Mouse (Mus musculus): ENCODE measurements around the gene Mea1. TPM values are rescaled to one million over a fixed set of nuclear protein-coding genes. Genes with fewer than 3 reads are reported as not detected.

The Mea1 gene
- polyA plus RNA-seq, 1 experiment = 13.9 TPM

DNA sequence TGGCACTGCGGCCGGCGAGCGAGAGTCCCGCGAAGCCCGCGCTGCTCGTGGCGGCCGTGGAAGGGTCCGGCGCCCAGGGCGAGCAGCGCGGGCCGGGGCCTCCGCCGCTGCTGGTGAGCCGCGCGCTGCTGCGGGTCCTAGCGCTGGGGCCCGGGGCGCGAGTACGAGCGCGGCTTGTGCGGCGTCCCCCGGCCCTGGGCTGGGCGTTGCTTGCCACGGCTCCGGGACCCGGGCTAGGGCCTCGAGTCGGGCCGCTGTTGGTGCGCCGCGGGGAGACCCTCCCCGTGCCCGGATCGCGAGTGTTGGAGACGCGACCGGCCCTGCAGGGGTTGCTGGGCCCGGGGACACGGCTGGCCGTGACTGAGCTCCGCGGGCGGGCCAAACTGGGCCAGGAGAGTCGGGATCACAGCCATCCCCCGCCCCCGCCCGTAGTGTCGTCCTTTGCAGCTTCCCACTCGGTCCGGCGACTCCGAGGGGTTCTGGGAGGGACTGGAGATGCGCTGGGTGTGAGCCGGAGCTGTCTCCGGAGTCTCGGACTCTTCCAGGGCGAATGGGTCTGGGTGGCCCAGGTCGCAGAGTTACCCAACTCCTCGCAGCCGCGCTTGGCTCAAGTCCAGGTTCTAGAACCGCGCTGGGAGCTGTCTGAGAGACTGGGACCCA is 33.1 kb downstream of the Mea1 start:
- H3K9me3 ChIP-seq (ENCODE audit: control insufficient read depth, low read length) = peaks cover 2% of the 10 kb centered on the region; the same call in 1 of the 2 replicates
- H3K4me3 ChIP-seq (replicated peaks) = peak overlapping the region; percentile 99
- peaks cover 32% of the 10 kb centered on the region for H3K36me3 ChIP-seq (ENCODE audit: control insufficient read depth)
- peaks cover 34% of the 10 kb centered on the region for H3K4me1 ChIP-seq (ENCODE audit: control insufficient read depth)
- no peak for TF ChIP-seq TAL1 (IDR thresholded peaks at IDR 0.05; ENCODE audit: low read length)
- TF ChIP-seq GATA1 (IDR thresholded peaks at IDR 0.05; ENCODE audit: low read length) = no peak
- H3K27me3 ChIP-seq (ENCODE audit: control insufficient read depth) = peaks cover 2% of the 10 kb centered on the region; the same call in 1 of the 2 replicates

- Histone ChIP-seq H3K4me1 (ENCODE audit: control insufficient read depth) (peaks cover 34% of the 10 kb centered on the region), H3K4me3 (replicated peaks) (peak overlapping the region; percentile 99), H3K36me3 (ENCODE audit: control insufficient read depth) (peaks cover 36% of the 10 kb centered on the region), H3K9me3 (ENCODE audit: control insufficient read depth, low read length) (peaks cover 2% of the 10 kb centered on the region; the same call in 1 of the 2 replicates), H3K27me3 (ENCODE audit: control insufficient read depth) (no peaks in the 10 kb centered on the region)
- TF ChIP-seq TAL1 (IDR thresholded peaks at IDR 0.05; ENCODE audit: low read length) = no peak
- no peak for TF ChIP-seq GATA1 (IDR thresholded peaks at IDR 0.05; ENCODE audit: low read length)
Observed at GRCm38 (mm10) chr17:46712442-46712841, 33.8 kb downstream of the Mea1 start.

GRCm38 (mm10) chr17:46713849-46714248 is 35.3 kb downstream of the Mea1 start:
- Histone ChIP-seq H3K9me3 (ENCODE audit: control insufficient read depth, low read length) (peaks cover 2% of the 10 kb centered on the region; the same call in 1 of the 2 replicates), H3K27me3 (ENCODE audit: control insufficient read depth) (no peaks in the 10 kb centered on the region), H3K4me1 (ENCODE audit: control insufficient read depth) (peaks cover 34% of the 10 kb centered on the region), H3K36me3 (ENCODE audit: control insufficient read depth) (peaks cover 37% of the 10 kb centered on the region), H3K4me3 (replicated peaks) (no peak overlapping the region)
- TF ChIP-seq GATA1 (IDR thresholded peaks at IDR 0.05; ENCODE audit: low read length) (no peak), TAL1 (IDR thresholded peaks at IDR 0.05; ENCODE audit: low read length) (no peak)

- H3K36me3 ChIP-seq (ENCODE audit: control insufficient read depth) = peaks cover 37% of the 10 kb centered on the region
- H3K4me1 ChIP-seq (ENCODE audit: control insufficient read depth) = peaks cover 34% of the 10 kb centered on the region
- no peaks in the 10 kb centered on the region for H3K9me3 ChIP-seq (ENCODE audit: control insufficient read depth, low read length)
- H3K4me3 ChIP-seq (replicated peaks) = no peak overlapping the region
- H3K27me3 ChIP-seq (ENCODE audit: control insufficient read depth) = no peaks in the 10 kb centered on the region
- no peak for TF ChIP-seq TAL1 (IDR thresholded peaks at IDR 0.05; ENCODE audit: low read length)
- no peak for TF ChIP-seq GATA1 (IDR thresholded peaks at IDR 0.05; ENCODE audit: low read length)
Observed at GRCm38 (mm10) chr17:46714756-46715481, 36.3 kb downstream of the Mea1 start.

DNA sequence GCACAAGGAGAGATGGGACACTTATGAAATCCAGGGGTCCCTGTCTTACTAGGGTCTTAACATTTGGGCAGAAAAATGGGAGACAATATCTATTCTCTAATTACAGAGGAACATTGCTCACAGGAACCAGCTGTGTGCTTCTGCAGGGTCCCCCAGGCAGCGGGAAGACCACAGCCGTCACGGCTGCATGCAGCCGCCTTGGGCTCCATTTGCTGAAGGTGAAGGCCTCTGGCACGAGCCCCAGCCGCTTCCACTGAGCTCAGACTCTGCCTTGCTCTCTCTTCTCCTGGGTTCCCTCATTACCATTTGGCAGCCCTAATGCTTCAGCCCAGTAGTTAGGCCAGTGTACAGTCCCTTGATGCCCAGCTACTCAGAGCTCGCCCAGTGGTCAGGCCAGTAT is 42.5 kb downstream of the Mea1 start:
- TF ChIP-seq GATA1 (IDR thresholded peaks at IDR 0.05; ENCODE audit: low read length) (no peak), TAL1 (IDR thresholded peaks at IDR 0.05; ENCODE audit: low read length) (no peak)
- Histone ChIP-seq H3K27me3 (ENCODE audit: control insufficient read depth) (no peaks in the 10 kb centered on the region), H3K4me3 (replicated peaks) (no peak overlapping the region), H3K9me3 (ENCODE audit: control insufficient read depth, low read length) (no peaks in the 10 kb centered on the region), H3K4me1 (ENCODE audit: control insufficient read depth) (peaks cover 3% of the 10 kb centered on the region; the same call in 1 of the 2 replicates), H3K36me3 (ENCODE audit: control insufficient read depth) (peaks cover 58% of the 10 kb centered on the region)

GRCm38 (mm10) chr17:46724477-46725084 is 46.0 kb downstream of the Mea1 start:
- TF ChIP-seq GATA1 (IDR thresholded peaks at IDR 0.05; ENCODE audit: low read length) = no peak
- TF ChIP-seq TAL1 (IDR thresholded peaks at IDR 0.05; ENCODE audit: low read length) = no peak
- Histone ChIP-seq H3K27me3 (ENCODE audit: control insufficient read depth) (peaks cover 12% of the 10 kb centered on the region), H3K9me3 (ENCODE audit: control insufficient read depth, low read length) (no peaks in the 10 kb centered on the region), H3K36me3 (ENCODE audit: control insufficient read depth) (peaks cover 53% of the 10 kb centered on the region), H3K4me3 (replicated peaks) (no peak overlapping the region), H3K4me1 (ENCODE audit: control insufficient read depth) (peaks cover 10% of the 10 kb centered on the region)

GRCm38 (mm10) chr17:46725273-46725672 is 46.7 kb downstream of the Mea1 start:
- Histone ChIP-seq H3K27me3 (ENCODE audit: control insufficient read depth) (peaks cover 13% of the 10 kb centered on the region), H3K4me1 (ENCODE audit: control insufficient read depth) (peaks cover 10% of the 10 kb centered on the region), H3K36me3 (ENCODE audit: control insufficient read depth) (peaks cover 53% of the 10 kb centered on the region), H3K9me3 (ENCODE audit: control insufficient read depth, low read length) (no peaks in the 10 kb centered on the region), H3K4me3 (replicated peaks) (no peak overlapping the region)
- TF ChIP-seq TAL1 (IDR thresholded peaks at IDR 0.05; ENCODE audit: low read length) (no peak), GATA1 (IDR thresholded peaks at IDR 0.05; ENCODE audit: low read length) (no peak)

GRCm38 (mm10) chr17:46725731-46726645 is 47.4 kb downstream of the Mea1 start:
- H3K4me1 ChIP-seq (ENCODE audit: control insufficient read depth) = peaks cover 10% of the 10 kb centered on the region
- H3K27me3 ChIP-seq (ENCODE audit: control insufficient read depth) = peaks cover 13% of the 10 kb centered on the region
- TF ChIP-seq GATA1 (IDR thresholded peaks at IDR 0.05; ENCODE audit: low read length) = no peak
- no peak for TF ChIP-seq TAL1 (IDR thresholded peaks at IDR 0.05; ENCODE audit: low read length)
- no peak overlapping the region for H3K4me3 ChIP-seq (replicated peaks)
- peaks cover 50% of the 10 kb centered on the region for H3K36me3 ChIP-seq (ENCODE audit: control insufficient read depth)
- no peaks in the 10 kb centered on the region for H3K9me3 ChIP-seq (ENCODE audit: control insufficient read depth, low read length)
